Mouse (Mus musculus): ENCODE measurements around the gene Aldh1l1.
A peak's percentile ranks its signal among the peaks of the same experiment; 100 is the strongest.

DNA sequence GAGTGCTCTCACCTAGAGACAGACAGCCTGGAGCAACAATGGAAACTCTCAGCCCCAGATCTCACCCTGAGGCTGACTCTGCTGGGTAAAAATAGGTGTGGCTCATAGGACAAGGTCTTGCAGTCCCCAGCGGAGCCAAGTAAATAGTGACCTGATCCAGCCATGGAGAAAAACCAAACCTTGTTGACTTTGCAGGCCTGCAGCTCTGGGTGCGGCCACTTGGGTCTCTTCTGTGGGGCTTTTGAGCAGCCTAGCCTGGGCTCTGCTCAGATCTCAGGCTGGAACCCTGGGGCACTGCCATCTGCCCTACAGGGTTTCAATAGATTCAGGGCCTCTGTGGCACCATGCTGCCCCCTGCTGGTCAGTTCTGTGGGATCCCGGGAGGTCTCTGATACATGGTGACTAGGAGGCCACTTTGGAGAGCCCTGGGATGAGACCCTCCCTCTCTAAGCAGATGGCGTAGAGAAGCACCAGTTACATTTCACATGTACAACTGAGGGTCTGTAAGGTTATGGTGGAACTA is 28.7 kb downstream of the Aldh1l1 start:
- peak; percentile 67 to 93 (median 75) for TF ChIP-seq CTCF (IDR thresholded peaks at IDR 0.05 in 2 of 3, conservative IDR thresholded peaks at IDR 0.05 in 1 of 3; ENCODE audit: control insufficient read depth in 1 of 3, insufficient read depth in 1 of 3, low read depth in 2 of 3, low read length in 3 of 3, poor library complexity in 1 of 3, severe bottlenecking in 1 of 3)
- TF ChIP-seq POLR2A (IDR thresholded peaks at IDR 0.05; ENCODE audit: control insufficient read depth in 1 of 2, insufficient read depth in 1 of 2, low read depth in 1 of 2, low read length in 2 of 2, poor library complexity in 1 of 2): no peak
- TF ChIP-seq MXI1 (IDR thresholded peaks at IDR 0.05; ENCODE audit: low read depth, low read length): no peak
- TF ChIP-seq GATA1 (IDR thresholded peaks at IDR 0.05; ENCODE audit: low read depth, low read length): no peak
- TF ChIP-seq MAX (IDR thresholded peaks at IDR 0.05; ENCODE audit: low read length): no peak
- peak; percentile 51 for TF ChIP-seq ZC3H11A (IDR thresholded peaks at IDR 0.05; ENCODE audit: low read depth, low read length)
- no peak for TF ChIP-seq USF2 (IDR thresholded peaks at IDR 0.05; ENCODE audit: borderline replicate concordance in 1 of 2, insufficient read depth in 1 of 2, low read depth in 1 of 2, low read length in 2 of 2)
- TF ChIP-seq EP300 (IDR thresholded peaks at IDR 0.05; ENCODE audit: low read depth in 1 of 2, low read length in 2 of 2): no peak
